Mouse (Mus musculus): ENCODE measurements around the gene Tbx6.

GRCm38 (mm10) chr7:126774463-126774862, 6.8 kb upstream of the Tbx6 start:
- TF ChIP-seq CTCF (IDR thresholded peaks at IDR 0.05 in 2 of 3, conservative IDR thresholded peaks at IDR 0.05 in 1 of 3; ENCODE audit: control insufficient read depth in 1 of 3, insufficient read depth in 1 of 3, low read depth in 2 of 3, low read length in 3 of 3, poor library complexity in 1 of 3, severe bottlenecking in 1 of 3) (no peak), SMC3 (IDR thresholded peaks at IDR 0.05; ENCODE audit: low read depth, low read length) (no peak), MAFK (IDR thresholded peaks at IDR 0.05; ENCODE audit: borderline replicate concordance, low read depth, low read length) (no peak), POLR2A (IDR thresholded peaks at IDR 0.05; ENCODE audit: control insufficient read depth in 1 of 2, insufficient read depth in 1 of 2, low read depth in 1 of 2, low read length in 2 of 2, poor library complexity in 1 of 2) (no peak), ETS1 (IDR thresholded peaks at IDR 0.05; ENCODE audit: low read depth, low read length) (no peak), RCOR1 (IDR thresholded peaks at IDR 0.05; ENCODE audit: low read depth, low read length) (no peak), JUND (IDR thresholded peaks at IDR 0.05; ENCODE audit: low read depth, low read length) (no peak), HCFC1 (IDR thresholded peaks at IDR 0.05; ENCODE audit: low read depth, low read length) (no peak), ZKSCAN1 (IDR thresholded peaks at IDR 0.05; ENCODE audit: low read depth, low read length) (no peak), USF1 (IDR thresholded peaks at IDR 0.05; ENCODE audit: low read depth, low read length) (no peak), ZNF384 (IDR thresholded peaks at IDR 0.05; ENCODE audit: low read depth, low read length) (no peak), EP300 (IDR thresholded peaks at IDR 0.05; ENCODE audit: low read depth in 1 of 2, low read length in 2 of 2) (peak in 1 of 2 experiments; percentile 19; a peak in 1 of 4 replicates), CHD2 (IDR thresholded peaks at IDR 0.05; ENCODE audit: low read length) (no peak), UBTF (IDR thresholded peaks at IDR 0.05; ENCODE audit: borderline replicate concordance, insufficient read depth, low read depth, low read length) (no peak)
